Mouse (Mus musculus): ENCODE measurements around the gene Olfr1389. TPM values are rescaled to one million over a fixed set of nuclear protein-coding genes. Genes with fewer than 3 reads are reported as not detected.

The Olfr1389 gene
- polyA plus RNA-seq, 1 experiment from 2014 or later, result not detected

Other genes starting within 250 kb of the Olfr1389 start
- 0.07 and 0.14 TPM in 2 replicates for gene Btnl9, start 235.9 kb upstream of the Olfr1389 start, polyA plus RNA-seq (2016; fragmentation: Nextera tagmentation; extraction: Ambion mirVana)
- gene Zfp62, start 219.8 kb upstream of the Olfr1389 start, polyA plus RNA-seq (2016; fragmentation: Nextera tagmentation; extraction: Ambion mirVana), result 42.3 and 49.2 TPM in 2 replicates
- gene Mgat1, start 178.9 kb upstream of the Olfr1389 start, polyA plus RNA-seq (2016; fragmentation: Nextera tagmentation; extraction: Ambion mirVana), result 39.6 and 44.9 TPM in 2 replicates
- 0.07 TPM in 1 of 2 replicates, not detected in the other for gene Olfr1393, start 144.8 kb upstream of the Olfr1389 start, polyA plus RNA-seq (2016; fragmentation: Nextera tagmentation; extraction: Ambion mirVana)
- gene Olfr1392, start 137.8 kb upstream of the Olfr1389 start, polyA plus RNA-seq (2016; fragmentation: Nextera tagmentation; extraction: Ambion mirVana), result not detected in 2 replicates
- gene Olfr10, start 118.3 kb upstream of the Olfr1389 start, polyA plus RNA-seq (2016; fragmentation: Nextera tagmentation; extraction: Ambion mirVana), result not detected in 2 replicates
- not detected in 2 replicates for gene Olfr1391, start 100.3 kb upstream of the Olfr1389 start, polyA plus RNA-seq (2016; fragmentation: Nextera tagmentation; extraction: Ambion mirVana)
- not detected in 2 replicates for gene Olfr1390, start 87.9 kb upstream of the Olfr1389 start, polyA plus RNA-seq (2016; fragmentation: Nextera tagmentation; extraction: Ambion mirVana)
- 0.25 and 0.33 TPM in 2 replicates for gene Olfr1388, start 13.6 kb downstream of the Olfr1389 start, polyA plus RNA-seq (2016; fragmentation: Nextera tagmentation; extraction: Ambion mirVana)
- not detected in 2 replicates for gene Olfr1387, start 32.3 kb downstream of the Olfr1389 start, polyA plus RNA-seq (2016; fragmentation: Nextera tagmentation; extraction: Ambion mirVana)
- not detected in 2 replicates for gene Olfr1386, start 42.0 kb downstream of the Olfr1389 start, polyA plus RNA-seq (2016; fragmentation: Nextera tagmentation; extraction: Ambion mirVana)
- not detected in 2 replicates for gene Olfr1385, start 66.0 kb downstream of the Olfr1389 start, polyA plus RNA-seq (2016; fragmentation: Nextera tagmentation; extraction: Ambion mirVana)
- not detected in 2 replicates for gene Olfr1384, start 83.7 kb downstream of the Olfr1389 start, polyA plus RNA-seq (2016; fragmentation: Nextera tagmentation; extraction: Ambion mirVana)
- gene Olfr1383, start 96.6 kb downstream of the Olfr1389 start, polyA plus RNA-seq (2016; fragmentation: Nextera tagmentation; extraction: Ambion mirVana), result not detected in 2 replicates
- not detected in 2 replicates for gene Olfr1382, start 105.2 kb downstream of the Olfr1389 start, polyA plus RNA-seq (2016; fragmentation: Nextera tagmentation; extraction: Ambion mirVana)
- gene Olfr1381, start 120.4 kb downstream of the Olfr1389 start, polyA plus RNA-seq (2016; fragmentation: Nextera tagmentation; extraction: Ambion mirVana), result not detected in 2 replicates
- not detected in 2 replicates for gene Olfr1380, start 133.8 kb downstream of the Olfr1389 start, polyA plus RNA-seq (2016; fragmentation: Nextera tagmentation; extraction: Ambion mirVana)
- gene Flt4, start 186.2 kb downstream of the Olfr1389 start, polyA plus RNA-seq (2016; fragmentation: Nextera tagmentation; extraction: Ambion mirVana), result 4.8 and 5.0 TPM in 2 replicates
- gene Scgb3a1, start 240.5 kb downstream of the Olfr1389 start, polyA plus RNA-seq (2016; fragmentation: Nextera tagmentation; extraction: Ambion mirVana), result not detected in 2 replicates